In genomic region chr4:119669356-119670209, GRCm38 (mm10) we compare ENCODE assay signal across 12 mouse cellular contexts. TPM values are rescaled to one million over a fixed set of nuclear protein-coding genes. Genes with fewer than 3 reads are reported as not detected.
DNase-seq lines count a peak whose midpoint lies in the region; ATAC-seq and TF ChIP-seq lines count a peak whose summit lies in the region.
"Had no signal": no experiment of that assay in that cellular context is flagged by ENCODE, and none has a peak within 500 bp of the region (broad histone marks: within the 10 kb centered on the region; RNA-seq: fewer than 3 reads in every experiment).

No protein-coding gene starts in this region.

- no peak overlapping the region for H3K4me2 ChIP-seq in midbrain, embryonic 14.5 days (ENCODE audit: low read length)
- H3K4me2 ChIP-seq in midbrain, postnatal 0 days (ENCODE audit: low read depth, low read length, poor library complexity, severe bottlenecking), result no peak overlapping the region
- H3K4me2 ChIP-seq in intestine, embryonic 16.5 days (ENCODE audit: low read depth, low read length), result no peak overlapping the region
- H3K4me2 ChIP-seq: liver, embryonic 12.5 days had no signal

- H3K4me3 ChIP-seq in midbrain, embryonic 14.5 days (replicated peaks; ENCODE audit: low read depth, low read length), result no peak overlapping the region
- H3K4me3 ChIP-seq in midbrain, postnatal 0 days (ENCODE audit: low read depth, low read length), result no peak overlapping the region
- H3K4me3 ChIP-seq in intestine, embryonic 16.5 days (ENCODE audit: low read length), result no peak overlapping the region
- H3K4me3 ChIP-seq: liver, embryonic 12.5 days; myocyte had no signal

- no peak for DNase-seq in frontal cortex, postnatal 14 days (ENCODE audit: low spot score in 2 of 2)
- DNase-seq in midbrain, embryonic 14.5 days, result peak; percentile 15
- no peak for DNase-seq in midbrain, postnatal 0 days (ENCODE audit: low spot score)
- DNase-seq in thymus, postnatal 25 days, result peak; percentile 82
- no peak for DNase-seq in cerebellum, adult 11 months
- DNase-seq: kidney, adult 11 months had no signal

- H3K9me3 ChIP-seq in midbrain, embryonic 14.5 days (ENCODE audit: control insufficient read depth, low read length), result no peaks in the 10 kb centered on the region
- H3K9me3 ChIP-seq in midbrain, postnatal 0 days (ENCODE audit: low read length), result no peaks in the 10 kb centered on the region
- no peaks in the 10 kb centered on the region for H3K9me3 ChIP-seq in intestine, embryonic 16.5 days (ENCODE audit: control insufficient read depth, low read length)
- H3K9me3 ChIP-seq: liver, embryonic 12.5 days had no signal

- H3K36me3 ChIP-seq in midbrain, embryonic 14.5 days (ENCODE audit: control insufficient read depth, insufficient read depth, low read length), result no peaks in the 10 kb centered on the region
- H3K36me3 ChIP-seq in midbrain, postnatal 0 days (ENCODE audit: insufficient read depth, low read length), result no peaks in the 10 kb centered on the region
- no peaks in the 10 kb centered on the region for H3K36me3 ChIP-seq in intestine, embryonic 16.5 days (ENCODE audit: control insufficient read depth, insufficient read depth, low read length)
- H3K36me3 ChIP-seq: liver, embryonic 12.5 days had no signal

- TF ChIP-seq CTCF in midbrain, postnatal 0 days (IDR thresholded peaks at IDR 0.05), result no peak

- no peaks in the 10 kb centered on the region for H3K27me3 ChIP-seq in midbrain, embryonic 14.5 days (ENCODE audit: control insufficient read depth, insufficient read depth, low read length)
- H3K27me3 ChIP-seq in midbrain, postnatal 0 days (ENCODE audit: insufficient read depth, low read length), result no peaks in the 10 kb centered on the region
- no peaks in the 10 kb centered on the region for H3K27me3 ChIP-seq in intestine, embryonic 16.5 days (replicated peaks; ENCODE audit: control insufficient read depth, insufficient read depth, low read length)

- 56% methylated on average over 10 of the region's 10 CpGs for WGBS in midbrain, embryonic 14.5 days
- 57% methylated on average over 10 of the region's 10 CpGs for WGBS in midbrain, postnatal 0 days
- 76% methylated on average over 10 of the region's 10 CpGs for WGBS in intestine, embryonic 16.5 days

- H3K9ac ChIP-seq in midbrain, embryonic 14.5 days (replicated peaks; ENCODE audit: low read length), result no peak overlapping the region
- no peak overlapping the region for H3K9ac ChIP-seq in midbrain, postnatal 0 days (replicated peaks; ENCODE audit: low read length, poor library complexity, severe bottlenecking)
- H3K9ac ChIP-seq in intestine, embryonic 16.5 days (ENCODE audit: low read depth, low read length), result no peak overlapping the region
- H3K9ac ChIP-seq: liver, embryonic 12.5 days had no signal

- H3K4me1 ChIP-seq in midbrain, embryonic 14.5 days (ENCODE audit: control insufficient read depth, insufficient read depth, low read length), result peaks cover 12% of the 10 kb centered on the region
- no peaks in the 10 kb centered on the region; the same call in 1 of the 2 replicates for H3K4me1 ChIP-seq in midbrain, postnatal 0 days (ENCODE audit: insufficient read depth, low read length)
- no peaks in the 10 kb centered on the region for H3K4me1 ChIP-seq in intestine, embryonic 16.5 days (ENCODE audit: control insufficient read depth, insufficient read depth, low read length)
- H3K4me1 ChIP-seq: liver, embryonic 12.5 days had no signal

- ATAC-seq in frontal cortex, adult (ENCODE audit: low TSS enrichment), result peak; percentile 21; the same call in 1 of the 2 replicates
- no peak for ATAC-seq in midbrain, embryonic 14.5 days (ENCODE audit: low FRiP score, low TSS enrichment)
- ATAC-seq in midbrain, postnatal 0 days (ENCODE audit: low FRiP score), result no peak
- ATAC-seq in monocyte, adult 5-6 weeks (replicated peaks; ENCODE audit: insufficient number of reproducible peaks, low FRiP score, low TSS enrichment, poor library complexity, severe bottlenecking), result peak; percentile 42; the same call in 1 of the 2 replicates
- ATAC-seq in intestine, embryonic 16.5 days, result no peak
- ATAC-seq: liver, embryonic 12.5 days had no signal

- 0 out of 2 replicates have a peak overlapping the region, but pooled peaks have one; percentile 32 for H3K27ac ChIP-seq in midbrain, embryonic 14.5 days (replicated peaks; ENCODE audit: low read depth, low read length)
- H3K27ac ChIP-seq in midbrain, postnatal 0 days (ENCODE audit: low read depth, low read length), result no peak overlapping the region
- no peak overlapping the region for H3K27ac ChIP-seq in intestine, embryonic 16.5 days (ENCODE audit: low read length)
- H3K27ac ChIP-seq: liver, embryonic 12.5 days had no signal

RNA-seq across cellular contexts. Expression of gene Guca2b, which starts 10.8 kb away (rescaled TPM):
- not detected in 2 replicates for polyA plus RNA-seq in midbrain, embryonic 14.5 days (2014; fragmentation: Nextera tagmentation; extraction: Ambion mirVana)
- not detected in 2 replicates for total RNA-seq in midbrain, postnatal 0 days (2014; rRNA removed)
- polyA plus RNA-seq in midbrain, postnatal 0 days (2015; fragmentation: Nextera tagmentation; extraction: Ambion mirVana), result not detected in 2 replicates
- total RNA-seq in monocyte, adult 5-6 weeks (2017), result not detected in 3 replicates
- polyA plus RNA-seq in intestine, embryonic 16.5 days (2015; fragmentation: Nextera tagmentation; extraction: Ambion mirVana), result 93.8 and 157 TPM in 2 replicates
- total RNA-seq: layer of hippocampus, postnatal 14 days had no signal
- polyA plus RNA-seq: myocyte had no signal

RNA-seq across cellular contexts. Expression of gene Guca2a, which starts 32.1 kb away (rescaled TPM):
- polyA plus RNA-seq in midbrain, embryonic 14.5 days (2014; fragmentation: Nextera tagmentation; extraction: Ambion mirVana), result not detected in 2 replicates
- total RNA-seq in midbrain, postnatal 0 days (2014; rRNA removed), result not detected in 2 replicates
- polyA plus RNA-seq in midbrain, postnatal 0 days (2015; fragmentation: Nextera tagmentation; extraction: Ambion mirVana), result not detected in 2 replicates
- total RNA-seq in monocyte, adult 5-6 weeks (2017), result 1.2 TPM in 1 of 3 replicates, not detected in the others
- polyA plus RNA-seq in intestine, embryonic 16.5 days (2015; fragmentation: Nextera tagmentation; extraction: Ambion mirVana), result 362 and 472 TPM in 2 replicates
- total RNA-seq: layer of hippocampus, postnatal 14 days had no signal
- polyA plus RNA-seq: liver, embryonic 12.5 days; myocyte had no signal

Comparison
In these comparisons a context has a peak if more than half of its experiments do, and no peak if none do; other contexts are left out.
1. DNase-seq: peak in midbrain, embryonic 14.5 days (single experiment) and thymus, postnatal 25 days (single experiment); none in frontal cortex, postnatal 14 days (0 of 2), midbrain, postnatal 0 days (single experiment) and cerebellum, adult 11 months (single experiment).
2. ATAC-seq: peak in frontal cortex, adult (single experiment) and monocyte, adult 5-6 weeks (single experiment); none in midbrain, embryonic 14.5 days (single experiment), midbrain, postnatal 0 days (single experiment) and intestine, embryonic 16.5 days (single experiment).
3. RNA of gene Guca2b, which starts 10.8 kb away (polyA plus RNA-seq): 93.8 to 157 TPM in intestine, embryonic 16.5 days; not detected in midbrain, embryonic 14.5 days and not detected in midbrain, postnatal 0 days; every median in the first group is over 10 times any median in the second.
4. RNA of gene Guca2a, which starts 32.1 kb away (polyA plus RNA-seq): 362 to 472 TPM in intestine, embryonic 16.5 days; not detected in midbrain, embryonic 14.5 days and not detected in midbrain, postnatal 0 days; every median in the first group is over 100 times any median in the second.